Mouse (Mus musculus) right cerebral cortex, adult 18-20 months (tissue): ENCODE data around the gene Olfr1186.
"Not testable (repeated sequence)": the region's sequence is repeated elsewhere in the genome, so short reads cannot be mapped to it uniquely, and the experiment has no call there.

Experiments
- DNase-seq: peaks from one replicate; pipeline ENCODE4 v3.0.0; 2022; ENCODE audit warnings: mixed read lengths

Olfr1186 gene

GRCm38 (mm10) chr2:88518251-88518650, at the start of gene Olfr1186:
Olfr1186 (plus strand) TSS chr2:88518551.
- DNase-seq, result no peak

GRCm38 (mm10) chr2:88483298-88483697, 35.1 kb upstream of the Olfr1186 start, which contains the start of gene Olfr1184:
Olfr1184 (plus strand) TSS chr2:88483598.
- DNase-seq, result no peak

- DNase-seq, result no peak
These were observed 25.3 kb upstream of the Olfr1186 start, which contains the start of gene Olfr1185-ps1 for GRCm38 (mm10) chr2:88493020-88493419. Olfr1185-ps1 (plus strand) TSS chr2:88493320.

- DNase-seq, result no peak
These were observed 7.4 kb downstream of the Olfr1186 start for GRCm38 (mm10) chr2:88525720-88526119.

GRCm38 (mm10) chr2:88556635-88557034, 38.3 kb downstream of the Olfr1186 start, which contains the start of gene Olfr1188:
Olfr1188 (plus strand) TSS chr2:88556935.
- no peak for DNase-seq

- not testable (repeated sequence) for DNase-seq
These were observed 54.3 kb downstream of the Olfr1186 start for GRCm38 (mm10) chr2:88572696-88573095.
